Mouse (Mus musculus) urinary bladder, postnatal 4 days (tissue): ENCODE results near the gene As3mt.
"Not testable (repeated sequence)": the region's sequence is repeated elsewhere in the genome, so short reads cannot be mapped to it uniquely, and the experiment has no call there.

Experiments
- DNase-seq, 2 experiments: peaks; one replicate each; pipeline ENCODE4 v3.0.0; 2021 to 2022; ENCODE audit warnings: low spot score in 2 of 2

Gene As3mt

GRCm38 (mm10) chr19:46699011-46699481 lies 8.2 kb upstream of the As3mt start:
- no peak for DNase-seq

DNA sequence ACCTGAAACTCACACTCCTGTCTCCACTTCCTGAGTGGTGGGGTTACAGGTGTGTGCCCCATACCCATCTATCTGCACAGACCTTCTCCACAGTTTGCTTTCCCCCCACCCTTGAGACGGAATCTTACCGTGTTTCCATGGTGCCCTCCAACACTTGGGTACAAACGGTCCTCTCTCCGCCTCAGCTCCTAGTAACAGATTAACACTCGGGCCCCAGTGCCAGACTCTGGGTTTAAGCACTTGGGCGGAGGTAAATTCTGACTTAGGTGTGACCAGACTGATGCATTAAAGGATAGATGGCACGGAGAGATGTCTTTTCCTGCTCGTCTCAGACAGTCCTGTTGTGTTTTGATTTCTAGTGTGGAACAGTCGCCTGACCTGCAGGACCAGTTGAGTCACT lies 6.1 kb upstream of the As3mt start:
- no peak for DNase-seq

GRCm38 (mm10) chr19:46705779-46706495 lies 1.3 kb upstream of the As3mt start:
- DNase-seq, result no peak

- no peak for DNase-seq
These were observed 540 bp upstream of the As3mt start for GRCm38 (mm10) chr19:46706540-46707295.

DNA sequence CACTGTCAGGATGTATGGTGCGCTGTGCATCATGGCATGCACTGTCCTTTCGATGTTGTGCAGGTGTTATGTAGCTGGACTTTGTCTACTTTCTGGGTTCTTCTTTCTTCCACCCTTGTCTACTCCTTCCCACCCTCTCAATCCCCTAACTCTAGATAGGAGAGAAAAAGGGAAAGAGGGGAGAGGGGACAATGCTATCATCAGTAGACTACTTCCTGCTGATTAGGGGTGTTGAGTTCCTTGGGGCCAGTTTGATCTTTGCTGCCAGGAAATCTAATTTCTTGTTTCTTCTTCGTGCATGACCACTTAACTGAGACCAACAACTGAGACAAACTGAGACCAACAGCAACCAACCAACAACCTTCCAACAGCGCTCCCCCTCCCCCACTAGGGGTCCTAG lies 3.4 kb downstream of the As3mt start:
- DNase-seq, result no peak

- DNase-seq, result no peak
These were observed 7.0 kb downstream of the As3mt start for GRCm38 (mm10) chr19:46714234-46714633.

DNA sequence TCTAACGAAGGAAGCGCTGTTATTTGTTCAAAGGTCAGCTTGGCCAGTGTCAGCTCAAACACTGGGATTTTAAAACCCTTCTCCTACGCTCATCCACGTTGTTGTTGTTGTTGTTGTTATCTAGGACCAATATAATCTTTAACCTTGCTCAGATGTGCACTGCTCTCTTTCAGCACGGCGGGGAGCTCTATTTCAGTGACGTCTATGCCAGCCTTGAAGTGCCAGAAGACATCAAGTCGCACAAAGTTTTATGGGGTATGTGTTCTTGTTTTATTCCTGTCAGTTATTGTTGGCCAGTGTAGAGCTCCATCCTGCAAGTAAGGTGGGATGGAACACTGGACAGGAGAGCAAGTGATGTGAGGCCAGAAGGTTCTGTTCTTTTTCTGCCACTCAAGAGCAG lies 7.8 kb downstream of the As3mt start:
- no peak for DNase-seq

GRCm38 (mm10) chr19:46718150-46718549 lies 10.9 kb downstream of the As3mt start:
- DNase-seq, result no peak

GRCm38 (mm10) chr19:46724411-46724810 lies 17.2 kb downstream of the As3mt start:
- no peak for DNase-seq

DNA sequence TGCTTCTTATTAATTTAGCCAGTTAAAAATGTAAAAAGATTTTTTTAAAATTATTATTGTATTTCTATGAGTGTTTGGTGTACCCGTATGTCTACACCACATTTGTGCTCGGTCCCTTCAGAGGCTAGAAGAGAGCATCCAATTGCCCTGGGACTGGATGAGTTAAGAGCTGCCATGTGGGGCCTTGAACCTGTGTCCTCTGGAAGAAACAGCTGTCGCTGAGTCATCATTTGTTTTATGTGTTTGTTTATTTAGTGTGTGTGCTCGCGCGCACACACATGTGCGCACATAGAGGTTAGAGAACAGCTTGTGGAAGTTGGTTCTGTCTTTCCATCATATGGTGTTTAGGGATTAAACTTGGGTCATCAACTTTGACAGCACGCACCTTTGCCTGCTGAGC lies 18.9 kb downstream of the As3mt start:
- peak in 1 of 2 experiments; percentile 20 for DNase-seq

DNA sequence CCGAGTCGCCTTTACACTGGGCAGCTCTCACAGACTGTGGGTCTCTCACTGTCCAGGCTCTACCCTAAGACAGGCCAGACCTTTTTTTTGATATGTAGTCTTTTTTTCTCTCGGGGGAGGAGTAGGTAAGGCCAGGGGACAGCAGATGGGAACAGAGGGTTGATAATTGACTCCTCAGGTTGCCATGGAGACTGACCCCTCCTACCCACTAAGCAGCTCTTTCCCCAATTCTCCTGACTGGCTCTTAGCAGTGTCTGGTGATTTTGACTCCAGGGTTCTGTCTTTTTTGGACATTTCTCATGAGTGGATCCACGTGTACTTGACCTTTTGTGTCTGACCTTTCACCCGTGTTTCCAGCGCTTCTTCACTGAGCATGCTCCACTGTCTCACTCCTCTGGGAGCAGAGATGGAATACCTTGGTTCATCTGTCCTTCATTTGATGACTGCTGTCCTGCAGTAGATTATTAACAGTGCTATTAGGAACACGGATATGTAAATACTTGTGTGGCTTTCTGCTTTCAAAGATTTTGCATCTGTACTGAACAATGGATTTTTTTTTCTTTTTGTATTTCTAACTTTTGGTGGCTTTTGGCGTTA lies 20.0 kb downstream of the As3mt start:
- DNase-seq, result peak in 1 of 2 experiments; percentile 41

- DNase-seq, result peak in 1 of 2 experiments; percentile 56
These were observed 20.8 kb downstream of the As3mt start for GRCm38 (mm10) chr19:46727945-46728540.

- DNase-seq, result peak in 1 of 2 experiments; percentile 43
These were observed 21.7 kb downstream of the As3mt start for GRCm38 (mm10) chr19:46728909-46729308.

GRCm38 (mm10) chr19:46731351-46731750 lies 24.1 kb downstream of the As3mt start:
- no peak for DNase-seq

GRCm38 (mm10) chr19:46732673-46733072 lies 25.4 kb downstream of the As3mt start:
- DNase-seq, result not testable (repeated sequence)

DNA sequence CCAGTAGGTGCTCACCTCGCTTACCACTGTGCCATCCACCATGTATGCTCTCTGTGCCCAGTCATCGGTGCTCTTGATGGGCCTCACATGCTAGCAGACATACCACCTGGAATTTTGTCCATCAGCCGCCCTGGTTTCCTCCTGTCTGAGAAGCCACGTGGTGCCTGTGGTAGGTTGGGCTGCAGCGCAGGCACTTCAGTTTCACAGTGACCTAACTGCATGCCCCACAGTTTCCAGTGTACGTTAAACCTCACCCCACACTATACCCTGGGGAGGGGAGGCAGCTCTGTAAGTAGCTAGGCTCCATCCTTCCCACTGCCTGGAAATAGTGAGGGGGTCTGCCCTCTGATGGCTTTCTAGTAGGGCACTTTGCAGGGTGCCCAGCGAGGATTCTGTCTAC lies 26.4 kb downstream of the As3mt start:
- DNase-seq, result no peak

GRCm38 (mm10) chr19:46735241-46735640 lies 28.0 kb downstream of the As3mt start:
- no peak for DNase-seq

GRCm38 (mm10) chr19:46737106-46737505 lies 29.8 kb downstream of the As3mt start:
- DNase-seq, result no peak

GRCm38 (mm10) chr19:46740341-46741008 lies 33.2 kb downstream of the As3mt start:
- peak; percentile 31 to 70 for DNase-seq

GRCm38 (mm10) chr19:46741574-46741973 lies 34.3 kb downstream of the As3mt start:
- DNase-seq, result no peak

- DNase-seq, result peak in 1 of 2 experiments; percentile 45
These were observed 37.4 kb downstream of the As3mt start for GRCm38 (mm10) chr19:46744681-46745080.

- DNase-seq, result no peak
These were observed 40.5 kb downstream of the As3mt start for GRCm38 (mm10) chr19:46747799-46748198.
